Mouse (Mus musculus) monocyte, adult 5-6 weeks (primary cell): ENCODE measurements around the gene Pbx2. TPM values are rescaled to one million over a fixed set of nuclear protein-coding genes. Genes with fewer than 3 reads are reported as not detected.

Experiments used
- ATAC-seq: fragments of 153-309, 156-312 bp; replicated peaks from 2 replicates; pipeline ENCODE4 v1.8.0; 2017; ENCODE audit warnings: mild to moderate bottlenecking; ENCODE audit not compliant: low TSS enrichment, insufficient number of reproducible peaks, severe bottlenecking, poor library complexity, low FRiP score
- total RNA-seq: library from RNA; stranded (forward); fragments of 200-1000, 200-491, 200-594 nt; gene quantifications from 3 replicates; pipeline ENCODE4 v1.2.3, GENCODE M21; 2017

Pbx2 gene
- total RNA-seq, 1 experiment from 2014 or later = 30.9 TPM

DNA sequence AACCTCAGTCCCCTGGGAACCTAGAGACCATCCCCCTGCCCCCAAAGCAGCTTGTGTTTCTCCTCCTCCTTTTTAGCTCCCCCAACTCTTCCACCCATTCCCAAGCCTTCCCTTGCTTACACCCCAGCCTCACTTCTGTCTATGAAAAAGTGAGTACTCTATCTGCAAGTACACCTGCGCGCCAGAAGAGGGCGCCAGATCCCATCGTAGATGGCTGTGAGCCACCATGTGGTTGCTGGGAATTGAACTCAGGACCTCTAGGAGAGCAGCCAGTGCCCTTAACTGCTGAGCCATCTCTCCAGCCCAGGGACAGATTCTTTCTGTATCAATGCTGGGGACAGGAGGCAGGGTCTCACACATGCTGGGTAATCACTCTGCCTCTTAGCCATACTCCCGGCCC, 19.2 kb upstream of the Pbx2 start:
- no peak for ATAC-seq

DNA sequence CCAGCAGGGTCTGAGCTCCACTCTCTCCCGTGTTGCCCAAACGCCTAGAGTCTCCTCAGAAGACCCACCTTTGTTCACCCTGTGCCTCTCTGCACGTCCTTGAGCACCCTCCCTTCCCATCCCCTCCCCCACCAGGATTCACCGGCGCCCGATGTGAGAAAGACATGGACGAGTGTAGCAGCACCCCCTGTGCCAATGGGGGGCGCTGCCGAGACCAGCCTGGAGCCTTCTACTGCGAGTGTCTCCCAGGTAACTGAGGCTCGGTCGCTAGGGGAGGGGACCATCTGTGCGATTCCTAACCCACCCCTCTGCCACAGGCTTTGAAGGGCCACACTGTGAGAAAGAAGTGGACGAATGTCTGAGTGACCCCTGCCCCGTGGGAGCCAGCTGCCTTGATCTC, 18.7 kb upstream of the Pbx2 start:
- no peak for ATAC-seq

DNA sequence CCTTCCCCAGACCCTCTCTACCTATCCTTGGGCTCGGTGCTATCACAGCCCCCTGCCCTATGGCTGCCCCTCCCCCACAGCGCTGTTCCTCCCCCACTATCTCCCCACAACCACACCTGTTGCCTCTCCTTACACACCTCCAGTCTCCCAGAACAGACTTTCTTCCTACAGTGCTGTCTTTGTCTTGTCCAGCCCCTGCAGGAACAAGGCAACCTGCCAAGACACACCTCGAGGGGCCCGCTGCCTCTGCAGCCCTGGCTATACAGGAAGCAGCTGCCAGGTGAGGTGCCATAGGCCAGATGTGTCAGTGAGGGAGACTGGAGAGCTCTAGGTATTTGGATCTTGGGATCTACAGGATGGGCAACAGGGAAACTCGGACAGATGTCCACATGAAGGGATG, 14.5 kb upstream of the Pbx2 start:
- ATAC-seq = no peak

DNA sequence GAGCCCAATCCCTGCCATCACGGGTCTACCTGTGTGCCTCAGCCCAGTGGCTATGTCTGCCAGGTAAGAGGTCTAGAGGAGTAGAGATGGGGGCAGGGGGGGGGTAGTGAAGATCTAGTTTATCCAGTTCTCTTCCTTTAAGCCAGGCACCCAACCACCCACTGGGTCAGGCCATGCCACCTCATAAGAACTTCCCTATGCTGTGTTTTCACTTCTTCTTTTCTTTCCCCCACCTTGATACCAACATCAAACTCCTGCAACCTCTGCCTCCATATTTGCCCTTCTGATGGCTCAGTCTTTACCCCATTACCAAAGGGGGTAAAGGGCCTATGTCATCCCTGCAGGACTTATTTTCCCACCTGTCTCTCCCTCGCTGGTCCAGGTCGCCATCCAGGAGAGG, 13.0 kb upstream of the Pbx2 start:
- peak; percentile 83 for ATAC-seq

DNA sequence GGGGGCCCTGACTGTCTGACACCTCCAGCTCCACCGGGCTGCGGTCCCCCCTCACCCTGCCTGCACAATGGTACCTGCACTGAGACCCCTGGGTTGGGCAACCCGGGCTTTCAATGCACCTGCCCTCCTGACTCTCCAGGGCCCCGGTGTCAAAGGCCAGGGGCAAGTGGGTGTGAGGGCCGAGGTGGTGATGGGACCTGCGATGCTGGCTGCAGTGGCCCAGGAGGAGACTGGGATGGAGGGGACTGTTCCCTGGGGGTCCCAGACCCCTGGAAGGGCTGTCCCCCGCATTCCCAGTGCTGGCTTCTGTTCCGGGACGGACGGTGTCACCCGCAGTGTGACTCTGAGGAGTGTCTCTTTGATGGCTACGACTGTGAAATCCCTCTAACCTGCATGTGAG, 8.5 kb upstream of the Pbx2 start:
- ATAC-seq = no peak

DNA sequence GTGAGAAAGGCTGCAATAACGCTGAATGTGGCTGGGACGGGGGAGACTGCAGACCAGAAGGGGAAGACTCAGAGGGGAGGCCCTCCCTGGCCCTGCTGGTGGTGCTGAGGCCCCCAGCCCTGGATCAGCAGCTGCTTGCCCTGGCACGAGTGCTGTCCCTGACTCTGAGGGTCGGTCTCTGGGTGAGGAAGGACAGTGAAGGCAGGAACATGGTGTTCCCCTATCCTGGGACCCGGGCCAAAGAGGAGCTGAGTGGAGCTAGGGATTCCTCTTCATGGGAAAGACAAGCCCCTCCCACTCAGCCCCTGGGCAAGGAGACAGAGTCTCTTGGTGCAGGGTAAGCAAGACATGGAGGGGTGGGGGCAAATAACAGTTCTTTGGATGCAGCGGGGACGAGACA, 7.7 kb upstream of the Pbx2 start:
- ATAC-seq = no peak

DNA sequence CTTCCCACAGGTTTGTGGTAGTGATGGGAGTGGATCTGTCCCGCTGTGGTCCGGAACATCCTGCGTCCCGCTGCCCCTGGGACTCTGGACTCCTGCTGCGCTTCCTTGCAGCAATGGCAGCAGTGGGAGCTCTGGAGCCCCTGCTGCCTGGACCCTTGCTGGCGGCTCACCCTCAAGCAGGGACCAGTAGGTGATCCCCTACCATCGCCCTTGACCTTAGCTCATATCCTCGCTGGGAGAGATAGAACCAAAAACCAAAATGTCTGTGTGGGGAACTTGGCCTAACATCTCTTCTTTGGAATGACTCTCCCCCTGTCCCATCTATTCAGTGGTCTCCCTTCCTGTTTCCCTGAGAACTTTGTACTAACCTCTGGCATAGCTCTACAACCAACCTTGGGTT, 7.2 kb upstream of the Pbx2 start:
- no peak for ATAC-seq

DNA sequence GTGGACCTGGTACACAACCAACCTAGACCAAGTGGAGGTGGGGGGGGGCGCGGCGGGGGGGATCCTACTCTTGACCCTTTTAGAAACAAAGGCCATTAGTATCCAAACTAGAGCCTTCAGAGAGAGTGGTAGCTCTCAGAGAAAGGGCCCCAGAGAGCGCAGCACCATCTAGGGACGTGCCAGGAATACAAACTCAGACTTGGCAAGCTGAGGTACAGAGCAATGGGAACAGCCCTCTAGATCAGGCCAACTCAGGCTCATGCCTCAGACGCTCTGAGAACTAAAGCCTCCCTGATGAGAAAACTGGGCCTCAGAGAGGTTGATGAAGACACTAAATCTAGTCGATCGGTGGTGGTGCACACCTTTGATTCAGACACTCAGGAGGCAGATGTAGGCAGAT, 5.9 kb upstream of the Pbx2 start:
- ATAC-seq = no peak

DNA sequence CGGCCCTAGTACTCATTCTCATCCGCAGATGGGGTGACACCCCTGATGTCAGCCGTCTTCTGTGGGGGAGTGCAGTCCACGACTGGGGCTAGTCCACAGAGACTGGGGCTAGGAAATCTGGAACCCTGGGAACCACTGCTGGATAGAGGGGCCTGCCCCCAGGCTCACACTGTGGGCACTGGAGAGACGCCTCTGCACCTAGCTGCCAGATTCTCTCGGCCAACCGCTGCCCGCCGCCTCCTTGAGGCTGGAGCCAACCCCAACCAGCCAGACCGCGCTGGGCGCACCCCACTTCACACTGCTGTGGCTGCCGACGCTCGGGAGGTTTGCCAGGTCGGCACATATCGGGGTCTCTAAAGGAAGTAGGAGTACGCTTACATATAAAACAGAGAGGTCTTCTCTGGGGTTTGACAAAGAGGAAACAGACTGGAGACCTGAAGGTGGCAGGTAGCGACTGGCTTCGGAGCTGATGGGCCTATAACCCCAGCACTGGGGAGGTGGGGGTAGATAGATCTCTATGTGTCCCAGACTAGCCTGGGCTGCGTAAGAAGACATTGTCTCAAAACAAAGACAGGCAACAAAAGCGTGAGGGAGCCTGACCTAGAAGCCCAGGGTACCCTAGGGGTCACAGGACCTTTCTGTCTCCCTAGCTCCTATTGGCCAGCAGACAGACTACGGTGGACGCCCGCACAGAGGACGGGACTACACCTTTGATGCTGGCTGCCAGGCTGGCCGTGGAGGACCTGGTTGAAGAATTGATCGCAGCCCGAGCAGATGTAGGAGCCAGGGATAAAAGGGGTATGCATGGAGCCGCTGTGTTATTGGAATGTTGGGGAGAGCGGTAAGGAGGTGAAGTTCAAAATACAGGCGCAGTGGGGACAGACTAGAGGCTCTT, 4.9 kb upstream of the Pbx2 start:
- ATAC-seq = no peak

DNA sequence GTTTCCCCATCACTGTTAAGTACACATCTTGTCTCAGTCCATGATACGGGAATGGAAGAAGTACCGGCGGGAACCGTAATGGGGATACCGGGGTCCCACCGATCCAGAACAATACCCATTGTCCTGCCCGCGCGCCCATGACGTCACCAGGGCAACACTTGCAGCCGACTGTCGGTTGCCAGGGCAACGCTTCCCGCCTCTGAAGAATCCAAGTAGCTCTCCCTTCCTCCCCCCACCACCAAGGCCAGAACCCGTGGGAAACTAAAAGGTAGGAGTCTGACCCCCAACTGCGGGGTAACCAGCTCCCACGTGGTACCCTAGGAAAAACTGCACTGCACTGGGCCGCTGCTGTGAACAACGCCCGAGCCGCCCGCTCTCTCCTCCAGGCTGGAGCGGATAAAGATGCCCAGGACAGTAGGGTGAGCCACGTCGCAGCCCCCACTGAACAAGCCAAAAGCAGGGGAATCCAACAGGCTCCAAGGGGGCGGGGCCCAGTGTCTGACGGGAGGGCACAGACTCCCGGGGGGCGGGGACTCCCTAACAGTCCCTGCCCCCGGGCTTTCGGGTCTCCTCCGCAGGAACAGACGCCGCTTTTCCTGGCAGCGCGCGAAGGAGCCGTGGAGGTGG, 4.2 kb upstream of the Pbx2 start:
- ATAC-seq = peak; percentile 21; the same call in 1 of the 2 replicates

DNA sequence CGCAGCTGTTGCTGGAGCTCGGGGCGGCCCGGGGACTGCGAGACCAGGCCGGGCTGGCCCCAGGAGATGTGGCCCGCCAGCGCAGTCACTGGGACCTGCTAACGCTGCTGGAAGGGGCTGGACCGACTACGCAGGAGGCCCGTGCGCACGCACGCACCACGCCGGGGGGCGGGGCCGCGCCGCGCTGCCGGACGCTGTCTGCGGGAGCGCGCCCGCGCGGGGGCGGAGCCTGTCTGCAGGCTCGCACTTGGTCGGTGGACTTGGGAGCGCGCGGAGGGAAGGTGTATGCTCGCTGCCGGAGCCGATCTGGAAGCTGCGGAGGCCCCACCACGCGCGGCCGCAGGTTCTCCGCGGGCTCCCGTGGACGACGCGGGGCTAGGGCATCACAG, 3.6 kb upstream of the Pbx2 start:
- peak; percentile 49 for ATAC-seq

DNA sequence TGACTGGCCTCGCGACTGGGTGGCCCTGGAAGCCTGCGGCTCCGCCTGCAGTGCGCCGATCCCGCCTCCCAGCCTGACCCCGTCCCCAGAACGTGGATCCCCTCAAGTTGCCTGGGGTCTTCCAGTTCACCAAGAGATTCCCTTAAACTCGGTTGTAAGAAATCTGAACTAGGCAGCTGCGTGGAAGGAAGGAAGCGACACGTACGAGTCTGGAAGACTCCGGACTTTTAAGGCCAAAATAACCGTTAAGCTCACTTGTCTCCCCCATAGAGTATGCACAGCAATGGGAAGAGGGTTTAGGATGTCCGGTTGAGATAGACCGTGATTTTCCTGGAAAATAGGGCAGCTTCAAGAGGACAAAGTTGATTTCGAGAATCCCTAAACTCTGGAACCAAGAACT, 3.3 kb upstream of the Pbx2 start:
- ATAC-seq = no peak

DNA sequence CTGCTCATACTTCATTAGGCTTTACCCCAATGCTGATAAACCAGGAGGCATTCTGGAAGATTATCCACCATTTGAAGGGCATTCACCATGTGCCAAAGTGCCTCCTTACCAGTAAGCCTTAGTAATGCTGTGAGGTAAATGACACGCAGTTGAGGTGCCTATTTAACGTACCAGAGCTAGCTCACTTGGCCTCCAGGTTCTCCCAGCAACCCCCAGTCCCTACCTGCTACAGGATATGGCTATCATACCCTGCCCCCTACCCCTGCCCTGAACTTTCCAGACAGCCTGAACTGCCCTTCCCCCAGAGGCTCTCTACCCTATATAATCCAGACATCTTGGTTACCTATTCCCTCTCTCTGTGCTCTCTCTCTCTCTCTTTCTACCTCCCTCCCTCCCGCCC, 2.3 kb upstream of the Pbx2 start:
- ATAC-seq = no peak

DNA sequence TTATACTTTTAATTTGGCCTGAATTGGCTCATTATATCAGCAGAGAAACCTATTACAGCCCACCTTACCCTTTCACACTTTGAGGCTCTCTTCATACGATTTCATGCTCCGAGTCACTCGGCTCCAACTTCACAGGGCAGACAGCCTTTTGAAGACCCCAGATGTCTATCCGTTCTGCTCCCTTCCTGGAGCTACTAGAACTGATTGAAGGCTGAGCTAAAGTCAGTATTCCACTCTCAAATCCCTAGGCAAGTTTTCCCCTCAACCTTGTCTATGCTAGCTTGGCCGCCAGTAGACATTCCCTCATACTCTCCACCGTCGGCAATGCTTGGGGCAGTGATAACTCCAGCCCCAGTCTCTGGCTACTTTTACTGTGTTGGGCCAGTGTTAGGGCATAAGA, 1.9 kb upstream of the Pbx2 start:
- ATAC-seq = no peak

DNA sequence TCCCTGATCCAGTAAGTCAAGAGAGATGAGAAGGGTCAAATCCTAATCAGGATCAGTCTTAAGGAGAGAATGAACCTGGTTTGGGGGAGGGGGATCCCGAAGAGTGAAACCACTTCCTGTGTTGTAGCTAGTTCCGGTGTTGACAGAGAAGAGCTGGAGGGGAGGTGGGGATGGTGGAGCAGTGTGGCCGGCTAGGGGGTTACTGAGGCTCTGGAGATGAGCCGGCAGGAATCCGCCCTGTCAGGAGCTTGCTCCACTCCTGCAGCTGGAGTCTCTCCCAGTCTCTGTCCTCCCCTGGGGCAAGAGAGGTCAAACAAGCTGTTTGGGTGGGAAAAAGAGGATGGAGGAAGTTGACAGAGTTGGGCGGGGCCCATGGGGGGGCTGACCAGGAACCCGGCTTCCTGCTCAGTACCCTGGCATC, 1.4 kb upstream of the Pbx2 start, which contains the start of gene Gpsm3:
Gene Gpsm3 (plus strand): TSS at position 126 of the 421 bp plus-strand sequence.
- ATAC-seq = 0 out of 2 replicates have a peak, but pooled peaks have one; percentile 5

DNA sequence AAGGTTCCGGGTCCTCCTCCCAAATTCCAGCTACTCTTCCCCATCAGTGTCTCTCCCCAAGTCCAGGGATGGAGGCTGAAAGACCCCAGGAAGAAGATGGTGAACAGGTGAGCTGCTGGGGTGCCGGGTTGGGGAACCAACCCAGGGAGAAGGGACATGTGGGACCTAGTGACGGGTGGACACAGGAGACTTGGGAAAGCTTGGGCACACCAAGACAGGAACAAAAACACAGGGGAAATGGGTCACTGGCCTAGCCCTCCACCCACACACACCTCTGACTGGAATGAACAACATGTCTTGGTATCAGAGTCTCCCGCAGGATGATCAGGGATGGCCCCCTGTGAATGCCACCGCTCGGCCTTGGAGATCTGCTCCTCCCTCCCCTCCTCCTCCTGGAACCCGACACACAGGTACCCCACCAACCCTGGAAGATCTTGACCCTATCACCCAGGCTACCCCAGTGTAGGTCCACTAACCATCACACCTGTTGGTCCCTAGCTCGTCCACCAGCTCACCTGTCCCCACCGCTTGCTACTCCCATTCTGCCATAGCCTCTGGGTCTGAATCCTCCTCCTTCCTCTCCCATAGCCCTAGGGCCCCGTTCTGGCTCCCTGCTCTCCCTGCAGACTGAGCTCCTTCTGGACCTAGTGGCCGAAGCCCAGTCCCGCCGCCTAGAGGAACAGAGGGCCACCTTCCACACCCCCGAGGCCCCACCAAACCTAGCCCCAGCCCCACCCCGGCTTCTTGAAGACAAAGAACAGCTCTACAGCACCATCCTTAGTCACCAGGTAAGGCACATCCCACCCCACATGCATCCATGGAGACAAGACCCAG, 695 bp upstream of the Pbx2 start:
- no peak for ATAC-seq

DNA sequence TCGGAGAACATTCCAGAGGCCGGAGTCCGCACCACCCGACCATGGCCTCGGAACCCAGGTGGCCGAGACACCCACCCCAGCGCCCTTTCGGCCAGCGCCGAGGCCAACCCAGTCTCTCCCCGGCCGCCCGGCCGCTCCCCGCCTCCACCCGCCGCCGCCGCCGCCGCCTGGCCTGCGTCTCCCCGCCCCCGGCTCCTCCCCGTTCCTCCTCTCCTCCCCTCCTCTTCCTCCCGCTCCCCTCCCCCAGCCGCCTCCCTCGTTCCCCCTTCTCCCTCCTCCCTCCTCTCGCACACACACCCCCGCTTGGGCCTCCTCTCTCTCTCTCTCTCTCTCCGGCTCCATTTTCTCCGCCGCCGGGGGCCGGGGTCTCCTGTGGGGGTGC, 919 bp downstream of the Pbx2 start:
- peak; percentile 40 for ATAC-seq

DNA sequence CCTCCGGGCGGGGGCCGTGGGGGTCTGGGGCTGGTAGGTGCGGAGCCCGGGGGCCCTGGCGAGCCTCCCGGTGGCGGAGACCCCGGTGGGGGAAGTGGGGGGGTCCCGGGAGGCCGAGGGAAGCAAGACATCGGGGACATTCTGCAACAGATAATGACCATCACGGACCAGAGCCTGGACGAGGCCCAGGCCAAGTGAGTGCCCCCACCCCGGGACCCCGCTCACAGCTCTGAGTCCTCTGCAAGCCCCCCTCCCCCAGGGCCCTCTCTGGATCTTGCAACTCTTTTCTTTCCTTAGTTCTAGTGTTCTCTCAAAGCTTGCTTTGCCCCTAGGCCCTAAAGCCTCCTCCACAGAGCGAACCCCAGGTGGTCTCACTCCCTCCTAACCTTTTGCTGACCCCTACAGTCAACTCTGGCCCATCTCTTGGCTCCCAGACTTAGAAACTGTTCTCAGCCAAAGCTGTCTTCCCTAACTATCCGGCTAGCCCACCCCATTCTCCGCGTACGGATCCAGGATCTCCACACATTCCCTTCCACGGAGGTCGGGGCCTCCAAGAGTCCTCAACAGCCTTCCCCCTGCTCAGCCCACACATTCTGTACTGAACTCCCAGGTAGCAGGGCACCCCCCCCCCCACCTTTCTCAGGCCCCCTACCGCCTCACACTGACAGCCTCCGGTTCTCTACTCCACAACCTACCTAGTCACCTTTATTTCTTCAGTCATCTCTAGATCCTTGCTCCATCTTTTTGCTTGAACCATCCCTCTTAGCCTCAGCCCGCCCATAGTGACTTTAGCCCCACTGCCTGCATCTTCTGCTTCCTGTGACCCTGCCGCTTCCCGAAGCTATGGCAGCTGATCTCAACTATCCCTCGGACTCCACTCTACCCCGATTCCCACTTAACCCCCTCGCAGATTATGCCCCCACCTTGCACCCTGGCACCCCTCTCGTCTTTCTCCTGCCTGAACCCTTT, 1.8 kb downstream of the Pbx2 start:
- no peak for ATAC-seq
